19 mouse cellular contexts compared by ENCODE assay signal in the genomic region with DNA sequence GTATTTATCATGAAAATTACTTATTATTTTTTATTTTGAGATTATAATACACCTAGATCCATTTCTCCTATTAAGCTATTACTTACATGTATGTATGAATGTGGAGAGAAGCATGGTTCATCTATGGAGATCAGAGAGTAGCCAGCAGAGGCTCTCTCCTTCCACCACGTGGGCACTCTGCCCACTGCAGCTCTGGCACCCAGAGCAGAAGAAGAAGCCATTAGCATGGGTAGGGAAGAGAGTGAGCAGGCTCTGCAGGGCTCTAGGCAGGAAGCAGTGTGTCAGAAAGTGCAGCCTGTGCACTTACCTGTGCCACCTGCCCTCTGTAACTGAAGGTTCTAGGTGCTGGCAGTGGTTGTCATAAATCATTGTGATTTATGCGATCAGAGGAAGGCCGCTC.
DNase-seq lines count a peak whose midpoint lies in the region; ATAC-seq and TF ChIP-seq lines count a peak whose summit lies in the region.
"Had no signal": no experiment of that assay in that cellular context is flagged by ENCODE, and none has a peak within 500 bp of the region (broad histone marks: within the 10 kb centered on the region; RNA-seq: fewer than 3 reads in every experiment).

No protein-coding gene starts in this region.

- no peak overlapping the region for H3K27ac ChIP-seq in intestine, postnatal 0 days (ENCODE audit: low read depth, low read length)
- no peak overlapping the region for H3K27ac ChIP-seq in intestine, embryonic 15.5 days
- H3K27ac ChIP-seq: forebrain, embryonic 10.5 days; kidney, embryonic 15.5 days; limb, embryonic 10.5 days; macrophage; stomach, postnatal 0 days had no signal

- DNase-seq in cerebellum, adult 11 months = peak; percentile 43
- peak; percentile 54 to 62 for DNase-seq in cerebellum, adult 18-20 months
- DNase-seq in cerebellum, postnatal 14 days = peak; percentile 66 to 69
- DNase-seq in spleen, postnatal 36 days (ENCODE audit: low spot score in 2 of 2) = no peak
- DNase-seq in kidney, postnatal 36 days = no peak
- DNase-seq: adrenal gland, adult 2 months; kidney, adult 11 months; kidney, postnatal 4 days; layer of hippocampus, adult 9-11 months had no signal

- H3K36me3 ChIP-seq in intestine, postnatal 0 days (ENCODE audit: control insufficient read depth, insufficient read depth) = no peaks in the 10 kb centered on the region
- no peaks in the 10 kb centered on the region for H3K36me3 ChIP-seq in intestine, embryonic 15.5 days
- H3K36me3 ChIP-seq: forebrain, embryonic 10.5 days; kidney, embryonic 15.5 days; limb, embryonic 10.5 days had no signal

- peak; percentile 22; the same call in 1 of the 2 replicates for TF ChIP-seq CTCF in intestine, postnatal 0 days (IDR thresholded peaks at IDR 0.05; ENCODE audit: low read depth)

- ATAC-seq in intestine, postnatal 0 days = no peak
- ATAC-seq in intestine, embryonic 15.5 days = no peak
- ATAC-seq: hindbrain, embryonic 16.5 days; lung, postnatal 0 days had no signal

- WGBS in intestine, postnatal 0 days = 61% methylated on average over 3 of the region's 3 CpGs
- WGBS in intestine, embryonic 15.5 days = 65% methylated on average over 3 of the region's 3 CpGs

- no peak overlapping the region for H3K9ac ChIP-seq in intestine, postnatal 0 days (ENCODE audit: low read depth, low read length)
- H3K9ac ChIP-seq in intestine, embryonic 15.5 days = no peak overlapping the region
- H3K9ac ChIP-seq: kidney, embryonic 15.5 days had no signal

- no peaks in the 10 kb centered on the region for H3K27me3 ChIP-seq in intestine, postnatal 0 days (replicated peaks; ENCODE audit: control insufficient read depth, insufficient read depth, low read length)
- H3K27me3 ChIP-seq in intestine, embryonic 15.5 days (replicated peaks) = no peaks in the 10 kb centered on the region
- H3K27me3 ChIP-seq: kidney, embryonic 15.5 days had no signal

- no peak overlapping the region for H3K4me3 ChIP-seq in intestine, postnatal 0 days (ENCODE audit: low read depth, low read length)
- no peak overlapping the region for H3K4me3 ChIP-seq in intestine, embryonic 15.5 days (replicated peaks)
- H3K4me3 ChIP-seq: forebrain, embryonic 10.5 days; kidney, embryonic 15.5 days; limb, embryonic 10.5 days had no signal

- H3K9me3 ChIP-seq in intestine, postnatal 0 days (ENCODE audit: control insufficient read depth) = no peaks in the 10 kb centered on the region
- no peaks in the 10 kb centered on the region for H3K9me3 ChIP-seq in intestine, embryonic 15.5 days
- H3K9me3 ChIP-seq: forebrain, embryonic 10.5 days; kidney, embryonic 15.5 days; limb, embryonic 10.5 days had no signal

- no peaks in the 10 kb centered on the region for H3K4me1 ChIP-seq in intestine, postnatal 0 days (replicated peaks; ENCODE audit: control insufficient read depth, insufficient read depth, low read length)
- no peaks in the 10 kb centered on the region for H3K4me1 ChIP-seq in intestine, embryonic 15.5 days (replicated peaks)
- H3K4me1 ChIP-seq: forebrain, embryonic 10.5 days; kidney, embryonic 15.5 days; limb, embryonic 10.5 days had no signal

- H3K4me2 ChIP-seq in intestine, postnatal 0 days (replicated peaks; ENCODE audit: low read depth) = no peak overlapping the region
- H3K4me2 ChIP-seq in intestine, embryonic 15.5 days (replicated peaks) = no peak overlapping the region
- H3K4me2 ChIP-seq: heart, embryonic 11.5 days; kidney, embryonic 15.5 days had no signal

Comparison
In these comparisons a context has a peak if more than half of its experiments do, and no peak if none do; other contexts are left out.
1. DNase-seq: peak in cerebellum, adult 11 months (single experiment), cerebellum, adult 18-20 months (2 of 2) and cerebellum, postnatal 14 days (2 of 2); none in spleen, postnatal 36 days (0 of 2) and kidney, postnatal 36 days (0 of 2).